Comparison of ENCODE assay signal across 30 mouse cellular contexts in genomic region chr4:53718261-53718660, GRCm38 (mm10). TPM values are rescaled to one million over a fixed set of nuclear protein-coding genes. Genes with fewer than 3 reads are reported as not detected.
A peak's percentile ranks its signal among the peaks of the same experiment; 100 is the strongest.
DNase-seq lines count a peak whose midpoint lies in the region; ATAC-seq and TF ChIP-seq lines count a peak whose summit lies in the region.
"Had no signal": no experiment of that assay in that cellular context is flagged by ENCODE, and none has a peak within 500 bp of the region (broad histone marks: within the 10 kb centered on the region; RNA-seq: fewer than 3 reads in every experiment).

No protein-coding gene starts in this region.

- no peaks in the 10 kb centered on the region for H3K36me3 ChIP-seq in heart, embryonic 11.5 days (ENCODE audit: control insufficient read depth, insufficient read depth, low read length)
- peaks cover 17% of the 10 kb centered on the region for H3K36me3 ChIP-seq in heart, embryonic 13.5 days
- no peaks in the 10 kb centered on the region for H3K36me3 ChIP-seq in heart, postnatal 0 days (replicated peaks; ENCODE audit: control insufficient read depth, insufficient read depth, low read length)

- TF ChIP-seq CTCF in heart, postnatal 0 days (IDR thresholded peaks at IDR 0.05; ENCODE audit: low read depth): no peak

- H3K4me1 ChIP-seq in heart, embryonic 11.5 days (ENCODE audit: control insufficient read depth, insufficient read depth, low read length): 0 out of 2 replicates have a peak, but pooled peaks cover 2% of the 10 kb centered on the region
- H3K4me1 ChIP-seq in heart, embryonic 13.5 days: peaks cover 18% of the 10 kb centered on the region
- H3K4me1 ChIP-seq in brown adipose tissue, adult 24 weeks (ENCODE audit: control insufficient read depth, insufficient read depth, insufficient read length, low read length): no peaks in the 10 kb centered on the region
- peaks cover 4% of the 10 kb centered on the region; the same call in 1 of the 2 replicates for H3K4me1 ChIP-seq in heart, postnatal 0 days (ENCODE audit: control insufficient read depth, insufficient read depth)

- intact Hi-C loops in heart, postnatal 25 days (cut with DNase I): no loop called here

- no peaks in the 10 kb centered on the region for H3K27me3 ChIP-seq in heart, embryonic 11.5 days (ENCODE audit: control insufficient read depth, insufficient read depth, low read length)
- no peaks in the 10 kb centered on the region for H3K27me3 ChIP-seq in heart, embryonic 13.5 days (replicated peaks)
- H3K27me3 ChIP-seq in heart, postnatal 0 days (ENCODE audit: control insufficient read depth, insufficient read depth, low read length): no peaks in the 10 kb centered on the region
- H3K27me3 ChIP-seq: embryonic facial prominence, embryonic 15.5 days; forebrain, embryonic 12.5 days; hindbrain, embryonic 13.5 days; limb, embryonic 15.5 days; liver, embryonic 13.5 days; megakaryocyte, embryonic 14.5 days; midbrain, embryonic 12.5 days; neural tube, embryonic 13.5 days had no signal

- H3K27ac ChIP-seq in heart, embryonic 11.5 days (ENCODE audit: low read depth, low read length): no peak overlapping the region
- H3K27ac ChIP-seq in heart, embryonic 13.5 days (replicated peaks): peak overlapping the region; percentile 52
- peak overlapping the region; percentile 90 for H3K27ac ChIP-seq in brown adipose tissue, adult 24 weeks (replicated peaks; ENCODE audit: low read depth, low read length)
- H3K27ac ChIP-seq in heart, postnatal 0 days (ENCODE audit: low read depth): peak overlapping the region; percentile 63
- H3K27ac ChIP-seq: embryonic facial prominence, embryonic 10.5 days; embryonic facial prominence, embryonic 15.5 days; forebrain, embryonic 12.5 days; hindbrain, embryonic 13.5 days; limb, embryonic 10.5 days; limb, embryonic 15.5 days; liver, embryonic 13.5 days; midbrain, embryonic 12.5 days; neural tube, embryonic 13.5 days had no signal

- ATAC-seq in heart, embryonic 11.5 days (replicated peaks; ENCODE audit: insufficient number of reproducible peaks, low FRiP score, low TSS enrichment): no peak
- no peak for ATAC-seq in heart, embryonic 13.5 days (ENCODE audit: extremely low read depth, insufficient number of reproducible peaks, low FRiP score, low TSS enrichment)
- ATAC-seq in heart, postnatal 0 days (ENCODE audit: insufficient read depth, low read depth): no peak
- ATAC-seq: intestine, embryonic 16.5 days; lung, postnatal 0 days had no signal

- no peak overlapping the region for H3K4me3 ChIP-seq in heart, embryonic 11.5 days (ENCODE audit: low read depth, low read length)
- no peak overlapping the region for H3K4me3 ChIP-seq in heart, embryonic 13.5 days
- no peak overlapping the region for H3K4me3 ChIP-seq in brown adipose tissue, adult 24 weeks (ENCODE audit: insufficient read depth, low read depth, low read length)
- H3K4me3 ChIP-seq in heart, postnatal 0 days (ENCODE audit: low read depth, low read length): no peak overlapping the region
- H3K4me3 ChIP-seq: embryonic facial prominence, embryonic 10.5 days; embryonic facial prominence, embryonic 15.5 days; forebrain, embryonic 12.5 days; hindbrain, embryonic 13.5 days; limb, embryonic 10.5 days; limb, embryonic 15.5 days; liver, embryonic 13.5 days; megakaryocyte, embryonic 14.5 days; midbrain, embryonic 12.5 days; neural tube, embryonic 13.5 days had no signal

- no peak overlapping the region for H3K4me2 ChIP-seq in heart, embryonic 11.5 days
- no peak overlapping the region for H3K4me2 ChIP-seq in heart, embryonic 13.5 days
- H3K4me2 ChIP-seq in heart, postnatal 0 days (ENCODE audit: low read depth, low read length): no peak overlapping the region
- H3K4me2 ChIP-seq: embryonic facial prominence, embryonic 15.5 days; forebrain, embryonic 12.5 days; hindbrain, embryonic 13.5 days; limb, embryonic 15.5 days; liver, embryonic 13.5 days; midbrain, embryonic 12.5 days; neural tube, embryonic 13.5 days had no signal

- DNase-seq in heart, adult 11 months: peak; percentile 75
- no peak for DNase-seq in heart, postnatal 25 days (ENCODE audit: low spot score)
- peak; percentile 38 for DNase-seq in heart, postnatal 0 days (ENCODE audit: low spot score)
- DNase-seq in cerebellum, adult 18-20 months: no peak
- DNase-seq: cerebellum, adult 11-12 months; cerebellum, postnatal 14 days; gastrocnemius, postnatal 36 days; kidney, adult 9 months; kidney, postnatal 14 days; layer of hippocampus, adult 9-11 months; liver, embryonic 13.5 days; lung, adult 18-20 months; lung, postnatal 4 days; thymus, adult 2 months; thymus, postnatal 36 days had no signal

- H3K9ac ChIP-seq in heart, embryonic 11.5 days (ENCODE audit: low read depth, low read length): no peak overlapping the region
- H3K9ac ChIP-seq in heart, embryonic 13.5 days: no peak overlapping the region
- H3K9ac ChIP-seq in heart, postnatal 0 days (replicated peaks; ENCODE audit: low read depth, low read length): no peak overlapping the region
- H3K9ac ChIP-seq: embryonic facial prominence, embryonic 15.5 days; forebrain, embryonic 12.5 days; hindbrain, embryonic 13.5 days; limb, embryonic 15.5 days; liver, embryonic 13.5 days; midbrain, embryonic 12.5 days; neural tube, embryonic 13.5 days had no signal

- WGBS in heart, embryonic 11.5 days (ENCODE audit: insufficient replicate concordance): 69% methylated on average over 5 of the region's 5 CpGs
- 62% methylated on average over 5 of the region's 5 CpGs for WGBS in heart, embryonic 13.5 days
- 45% methylated on average over 5 of the region's 5 CpGs for WGBS in heart, postnatal 0 days

- TF ChIP-seq EP300 in heart, postnatal 0 days (IDR thresholded peaks at IDR 0.05; ENCODE audit: low read depth): no peak

- no peaks in the 10 kb centered on the region for H3K9me3 ChIP-seq in heart, embryonic 11.5 days (replicated peaks; ENCODE audit: control insufficient read depth, low read length)
- H3K9me3 ChIP-seq in heart, embryonic 13.5 days: no peaks in the 10 kb centered on the region
- H3K9me3 ChIP-seq in heart, postnatal 0 days (replicated peaks; ENCODE audit: control insufficient read depth, low read length): no peaks in the 10 kb centered on the region
- H3K9me3 ChIP-seq: embryonic facial prominence, embryonic 10.5 days; embryonic facial prominence, embryonic 15.5 days; forebrain, embryonic 12.5 days; G1E; hindbrain, embryonic 13.5 days; limb, embryonic 10.5 days; limb, embryonic 15.5 days; liver, embryonic 13.5 days; megakaryocyte, embryonic 14.5 days; midbrain, embryonic 12.5 days; neural tube, embryonic 13.5 days had no signal

RNA-seq across cellular contexts. Expression of gene Fktn, which starts 4.5 kb away (rescaled TPM):
- polyA plus RNA-seq in heart, embryonic 11.5 days (2014; fragmentation: Nextera tagmentation; extraction: Ambion mirVana): 14.5 and 15.9 TPM in 2 replicates
- 16.9 and 18.6 TPM in 2 replicates for polyA plus RNA-seq in heart, embryonic 13.5 days (2015; fragmentation: Nextera tagmentation; extraction: Ambion mirVana)
- total RNA-seq in heart, postnatal 25 days (2021): 10 to 100 TPM; 15.7 to 17.4 TPM
- 21.2 and 22.3 TPM in 2 replicates for polyA plus RNA-seq in brown adipose tissue, adult 24 weeks (2012; ENCODE audit: insufficient read depth, insufficient read length, missing spikeins)
- 6.9 and 7.2 TPM in 2 replicates for total RNA-seq in heart, postnatal 0 days (2014; rRNA removed; ENCODE audit: low replicate concordance)
- polyA plus RNA-seq in heart, postnatal 0 days (2015; fragmentation: Nextera tagmentation; extraction: Ambion mirVana): 10.6 and 12.8 TPM in 2 replicates

Comparison
In these comparisons a context has a peak if more than half of its experiments do, and no peak if none do; other contexts are left out.
1. DNase-seq: peak in heart, adult 11 months (single experiment) and heart, postnatal 0 days (single experiment); none in heart, postnatal 25 days (single experiment) and cerebellum, adult 18-20 months (0 of 2).